Mouse (Mus musculus): ENCODE measurements around the gene Ybx1.

The Ybx1 gene

DNA sequence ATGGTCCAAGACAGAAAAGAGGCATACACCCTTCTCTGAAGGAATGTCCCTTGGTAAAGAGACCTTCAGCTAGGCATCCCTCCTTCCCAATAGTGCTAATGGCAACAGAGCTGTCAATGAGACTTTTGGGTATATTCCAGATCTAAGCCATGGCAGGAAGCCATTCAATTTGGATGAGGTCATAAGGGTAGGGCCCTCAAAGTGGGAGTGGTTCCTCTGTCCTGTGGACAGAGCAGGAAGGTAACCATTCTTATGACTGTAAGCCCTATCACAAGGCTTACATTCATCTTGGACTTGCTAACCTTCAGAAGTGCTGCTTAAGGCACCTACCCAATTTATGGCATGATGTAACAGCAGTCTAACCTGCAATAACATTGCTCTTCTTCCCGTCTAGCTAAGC lies 19.8 kb downstream of the Ybx1 start:
- DNase-seq (ENCODE audit: low read depth, low spot score) = no peak

DNA sequence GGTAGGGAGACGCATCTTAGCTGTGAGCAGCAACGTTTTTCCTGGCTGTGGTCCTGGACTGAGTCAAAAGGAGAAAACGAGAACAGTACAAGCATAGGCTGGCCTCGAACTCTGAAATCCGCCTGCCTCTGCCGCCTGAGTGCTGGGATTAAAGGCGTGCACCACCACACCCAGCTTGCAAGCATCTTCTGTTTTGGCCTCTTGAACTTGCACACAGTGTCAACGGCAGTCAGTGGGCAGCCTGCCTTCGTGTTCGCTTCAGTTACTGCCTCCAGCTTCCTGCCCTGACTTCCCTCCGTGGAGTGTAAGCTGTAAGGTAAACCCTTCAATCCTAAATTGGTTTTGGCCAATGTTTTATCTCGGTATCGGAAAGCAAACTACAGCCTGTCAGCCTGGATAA lies 27.8 kb downstream of the Ybx1 start:
- no peak for DNase-seq (ENCODE audit: low read depth, low spot score)

DNA sequence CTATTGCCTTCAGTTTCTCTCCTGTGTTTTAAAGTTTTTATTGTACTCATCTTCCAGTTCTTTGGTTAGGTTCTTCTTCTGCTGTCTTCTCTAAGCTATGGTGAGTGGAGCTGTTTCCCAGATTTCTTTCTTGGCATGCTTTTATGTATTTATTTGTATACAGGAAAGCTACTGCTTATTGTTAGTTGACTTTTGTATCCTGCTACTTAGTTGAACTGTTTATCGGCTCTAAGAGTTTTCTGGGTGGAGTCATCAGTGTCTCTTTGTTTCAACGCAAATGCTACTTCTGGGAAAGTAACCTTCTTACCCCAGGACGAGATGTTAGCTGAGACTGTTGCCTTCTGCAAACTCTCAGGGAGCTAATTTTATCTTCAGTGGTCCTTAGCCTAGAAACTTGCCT lies 30.9 kb downstream of the Ybx1 start:
- no peak for DNase-seq (ENCODE audit: low read depth, low spot score)

DNA sequence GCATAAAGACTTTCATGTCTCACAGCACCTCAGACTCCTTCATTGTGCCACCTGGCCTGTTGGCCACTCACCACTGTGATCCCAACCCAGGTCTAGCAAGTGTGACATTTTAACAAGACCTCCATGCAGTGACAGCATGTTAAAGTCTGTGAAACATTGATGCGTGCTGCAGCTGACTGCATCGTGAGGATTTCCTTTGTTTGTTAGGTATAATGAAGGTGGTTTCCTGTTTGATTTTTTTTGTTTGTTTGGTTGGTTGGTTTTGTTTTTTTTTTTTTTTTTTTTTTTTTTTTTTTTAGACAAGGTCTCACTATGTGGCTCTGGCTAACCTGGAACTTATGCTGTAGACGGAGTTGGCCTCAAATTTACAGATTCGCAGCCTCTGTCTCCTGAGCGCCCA lies 31.9 kb downstream of the Ybx1 start:
- no peak for DNase-seq (ENCODE audit: low read depth, low spot score)

- no peak for DNase-seq (ENCODE audit: low read depth, low spot score)
Observed at GRCm38 (mm10) chr4:119261087-119261713, 33.2 kb downstream of the Ybx1 start.

DNA sequence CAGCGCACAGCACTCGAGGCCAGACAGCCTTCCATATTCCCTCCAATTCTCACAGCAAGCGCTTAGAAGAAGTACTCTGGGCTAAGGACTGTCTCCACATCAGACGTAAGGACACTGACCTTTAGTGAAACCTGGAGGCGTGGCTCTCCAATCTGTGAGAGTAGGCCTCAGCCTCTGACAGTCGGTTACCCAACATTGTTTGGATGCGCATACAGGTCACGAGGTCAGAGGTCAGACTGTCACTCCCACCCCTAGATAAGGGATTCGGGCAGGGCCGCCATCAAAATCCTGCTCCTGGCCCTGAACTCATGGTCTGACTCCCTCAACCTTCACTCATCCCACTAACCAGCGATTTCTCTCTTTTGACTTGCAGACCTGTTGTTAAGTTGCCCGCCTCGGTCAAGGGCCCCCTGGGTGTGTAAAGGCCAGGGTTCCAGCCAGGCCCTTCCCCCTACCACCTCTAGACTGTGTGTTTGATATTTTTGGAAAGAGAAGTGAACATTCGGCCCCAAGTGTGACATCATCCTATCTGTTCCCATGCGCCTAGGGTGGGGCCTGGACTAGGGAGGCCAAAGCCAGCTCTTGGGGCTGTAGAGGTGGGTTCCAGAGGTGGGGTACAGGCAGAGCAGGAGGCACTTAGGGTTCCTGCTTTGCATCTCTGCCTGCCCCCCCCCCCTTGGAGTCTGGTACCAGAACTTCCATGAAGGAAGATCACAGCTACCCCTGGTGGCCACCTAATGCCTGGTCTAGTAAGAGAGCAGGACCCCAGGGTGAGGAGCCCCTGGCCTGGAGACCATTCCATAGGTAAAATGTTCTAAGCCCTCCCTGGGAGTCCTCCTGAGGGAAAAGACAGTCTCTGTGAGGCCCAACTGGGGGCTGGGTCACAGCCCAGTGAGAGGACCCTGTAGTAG lies 34.8 kb downstream of the Ybx1 start:
- no peak for DNase-seq (ENCODE audit: low read depth, low spot score)

GRCm38 (mm10) chr4:119257083-119257482 lies 37.3 kb downstream of the Ybx1 start:
- DNase-seq (ENCODE audit: low read depth, low spot score) = no peak

GRCm38 (mm10) chr4:119255351-119255750 lies 39.1 kb downstream of the Ybx1 start, which contains the start of gene Cldn19:
Gene Cldn19, plus strand, starts transcription at chr4:119255414.
- DNase-seq (ENCODE audit: low read depth, low spot score) = no peak

DNA sequence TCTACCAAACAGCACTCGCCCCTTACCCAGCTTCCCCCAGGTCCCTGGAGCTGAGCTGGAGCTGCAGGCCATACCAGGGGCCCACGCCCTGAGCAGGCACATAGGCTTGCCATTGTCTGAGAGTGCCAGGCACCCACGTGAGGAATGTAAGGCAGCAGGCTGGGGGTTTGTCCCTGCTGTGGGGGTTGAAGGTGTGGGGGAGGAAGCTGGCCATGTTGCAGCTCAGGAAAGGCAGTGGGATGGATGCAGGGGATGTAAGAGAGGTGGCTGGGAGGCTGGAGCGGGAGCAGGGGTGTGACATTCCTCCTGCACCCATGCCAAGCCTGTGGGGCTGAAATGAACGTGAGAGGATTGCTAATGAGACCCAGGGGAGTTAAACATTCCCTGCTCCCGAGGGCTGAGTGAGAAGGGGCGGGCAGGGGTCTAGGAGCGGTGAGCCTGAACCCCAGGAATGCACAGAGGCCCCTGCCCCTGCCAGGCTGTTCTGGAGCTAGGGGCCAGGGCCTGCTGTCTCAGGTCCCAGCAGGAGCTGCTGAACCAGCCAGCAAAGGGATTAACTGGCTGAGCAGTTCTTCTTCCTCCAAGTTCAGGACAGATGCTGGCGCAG lies 40.3 kb downstream of the Ybx1 start:
- no peak for DNase-seq (ENCODE audit: low read depth, low spot score)

DNA sequence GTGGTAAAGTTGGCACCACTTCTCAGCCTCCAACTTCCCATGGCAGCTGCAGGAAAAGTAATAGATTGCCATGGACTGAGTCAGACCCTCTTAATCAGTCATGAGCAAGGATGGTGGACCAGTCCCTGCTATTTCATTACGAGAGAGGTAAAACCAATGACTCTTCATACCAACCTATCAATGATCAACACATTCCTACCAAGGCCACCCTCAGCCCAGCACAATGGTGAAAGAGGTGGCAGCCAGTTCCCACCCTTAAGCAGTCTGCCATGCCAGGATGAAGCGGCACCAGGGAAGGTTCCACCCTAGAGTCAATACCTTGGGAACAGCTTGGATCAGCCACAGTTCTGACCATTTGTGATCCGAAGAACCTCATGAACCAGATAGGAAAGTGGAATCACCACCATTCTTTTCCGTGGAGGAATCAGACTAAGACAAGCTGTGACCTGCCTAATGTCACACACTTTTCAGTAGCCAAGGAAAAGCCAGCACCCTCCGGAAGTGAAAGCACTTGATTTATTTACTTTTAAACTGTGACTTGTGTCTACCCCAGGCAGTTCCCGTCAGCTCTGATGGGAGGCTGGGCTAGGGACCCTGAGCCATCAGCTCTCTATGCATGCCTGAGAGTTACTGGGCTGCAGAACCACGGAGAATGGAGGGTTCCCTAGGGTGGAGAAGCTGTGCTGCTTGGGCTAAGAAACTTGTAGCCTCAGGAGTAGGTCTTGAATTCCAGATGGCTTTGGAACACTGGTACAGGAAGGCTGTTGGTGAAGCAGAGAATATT lies 42.2 kb downstream of the Ybx1 start:
- DNase-seq (ENCODE audit: low read depth, low spot score) = no peak

DNA sequence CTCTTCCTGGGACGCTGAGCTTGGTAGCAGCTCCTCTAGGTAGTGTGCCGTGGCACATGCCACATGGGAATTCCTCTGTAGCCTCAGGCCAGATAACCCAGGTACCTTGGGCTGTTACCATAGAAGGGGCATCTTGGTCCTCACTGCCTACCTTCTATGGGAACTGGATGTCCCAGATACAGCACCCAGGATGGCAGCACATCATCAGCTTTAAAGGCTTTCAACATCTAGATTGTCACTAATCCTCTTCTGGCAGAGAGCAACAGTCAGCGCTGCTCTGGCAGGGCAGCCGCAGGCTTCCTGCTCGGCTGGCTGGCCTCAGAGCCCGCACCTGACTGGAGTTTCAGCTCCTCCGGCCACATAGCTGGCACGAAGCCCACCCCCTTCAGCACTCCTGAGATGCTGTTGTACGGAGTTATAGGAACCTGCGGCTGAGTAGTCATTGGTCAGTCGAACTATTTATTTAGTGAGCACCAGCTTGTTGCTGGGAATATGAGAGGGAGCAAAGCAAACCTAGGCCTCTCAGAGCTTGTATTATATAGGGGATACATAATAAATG lies 45.9 kb downstream of the Ybx1 start:
- DNase-seq (ENCODE audit: low read depth, low spot score) = no peak

DNA sequence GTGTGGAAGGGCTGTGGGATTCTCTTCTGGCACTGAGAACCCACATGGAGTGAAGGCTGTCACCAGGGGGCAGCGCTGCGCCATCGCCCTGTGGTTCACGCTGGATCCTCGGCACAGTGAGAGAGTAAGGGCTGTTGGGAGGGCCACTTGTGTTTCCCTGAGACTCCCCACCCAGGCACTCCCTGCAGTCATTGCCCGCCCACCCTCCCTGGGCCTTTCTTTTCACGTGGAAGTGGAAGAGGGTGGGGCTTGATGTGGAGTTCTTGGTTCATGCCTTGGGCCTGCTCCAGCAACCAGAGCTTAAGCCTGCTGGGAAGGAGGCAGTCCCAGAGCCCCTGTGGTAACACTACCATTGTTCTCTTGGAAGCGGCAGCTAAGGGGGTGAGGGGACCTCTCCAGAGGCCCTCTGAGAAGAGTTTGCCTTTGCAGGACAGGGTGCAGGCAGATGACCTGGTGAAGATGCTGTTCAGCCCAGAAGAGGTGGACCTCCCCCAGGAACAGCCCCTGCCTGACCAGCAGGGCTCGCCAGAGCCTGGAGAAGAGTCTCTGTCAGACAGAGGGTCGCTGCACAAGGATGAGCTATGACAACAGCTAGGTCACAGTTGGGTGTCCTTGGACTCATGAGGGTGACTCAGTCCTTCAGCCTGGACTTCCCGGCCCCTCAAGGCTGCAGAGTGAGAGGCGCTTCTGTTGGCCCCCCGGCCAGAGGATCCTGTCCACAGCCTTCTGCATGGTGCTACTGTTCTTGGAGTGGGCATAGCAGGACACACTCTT lies 46.8 kb downstream of the Ybx1 start:
- DNase-seq (ENCODE audit: low read depth, low spot score) = peak; percentile 46

DNA sequence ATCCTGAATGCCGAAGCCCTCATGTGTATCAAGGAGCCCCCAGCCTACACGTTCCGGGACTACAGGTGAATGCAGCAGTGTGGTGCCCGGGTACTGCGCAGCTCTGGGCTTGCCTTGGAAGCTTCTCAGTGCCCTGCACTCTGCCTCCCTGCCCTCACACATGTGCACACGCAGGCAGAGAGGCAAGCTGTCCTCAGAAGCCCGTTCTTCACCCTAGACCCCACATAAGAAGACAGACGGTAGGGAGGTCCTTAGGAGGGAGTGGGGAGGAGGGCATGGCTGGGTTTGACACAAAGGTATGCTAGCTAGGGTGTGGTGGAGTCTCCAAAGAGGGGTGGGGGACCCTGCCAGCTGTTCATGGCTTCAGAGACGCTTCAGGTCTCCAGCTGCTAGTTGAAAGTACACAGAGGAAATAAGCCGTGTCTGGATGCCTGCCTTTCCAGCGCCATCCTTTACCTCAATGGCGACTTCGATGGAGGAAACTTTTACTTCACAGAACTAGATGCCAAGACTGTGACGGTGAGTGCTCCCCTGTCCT lies 47.6 kb downstream of the Ybx1 start:
- DNase-seq (ENCODE audit: low read depth, low spot score) = no peak

DNA sequence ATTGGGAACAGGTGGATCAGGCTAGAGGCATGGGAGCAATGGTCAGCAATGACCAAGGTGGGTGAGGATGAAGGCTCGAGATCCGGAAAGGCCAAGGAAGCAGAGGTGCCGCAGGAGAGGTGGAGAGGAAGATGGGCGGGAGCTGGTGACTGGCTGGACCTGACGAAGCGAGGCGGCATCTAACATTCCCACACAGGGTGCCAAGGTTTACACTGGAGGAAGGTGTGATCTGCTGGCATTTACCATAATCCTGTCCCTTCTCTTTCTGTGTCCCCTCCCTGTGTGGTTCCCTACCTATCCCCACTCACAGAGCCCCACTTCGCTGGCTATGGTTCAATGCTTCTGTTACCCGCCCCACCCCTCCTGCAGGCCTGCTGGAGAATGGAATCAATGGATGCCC lies 48.4 kb downstream of the Ybx1 start:
- DNase-seq (ENCODE audit: low read depth, low spot score) = no peak

GRCm38 (mm10) chr4:119245556-119245955 lies 48.8 kb downstream of the Ybx1 start:
- DNase-seq (ENCODE audit: low read depth, low spot score) = no peak

- no peak for DNase-seq (ENCODE audit: low read depth, low spot score)
Observed at GRCm38 (mm10) chr4:119244468-119245240, 49.8 kb downstream of the Ybx1 start.

- DNase-seq (ENCODE audit: low read depth, low spot score) = no peak
Observed at GRCm38 (mm10) chr4:119242571-119242970, 51.8 kb downstream of the Ybx1 start.

GRCm38 (mm10) chr4:119241664-119242063 lies 52.7 kb downstream of the Ybx1 start:
- DNase-seq (ENCODE audit: low read depth, low spot score) = no peak

DNA sequence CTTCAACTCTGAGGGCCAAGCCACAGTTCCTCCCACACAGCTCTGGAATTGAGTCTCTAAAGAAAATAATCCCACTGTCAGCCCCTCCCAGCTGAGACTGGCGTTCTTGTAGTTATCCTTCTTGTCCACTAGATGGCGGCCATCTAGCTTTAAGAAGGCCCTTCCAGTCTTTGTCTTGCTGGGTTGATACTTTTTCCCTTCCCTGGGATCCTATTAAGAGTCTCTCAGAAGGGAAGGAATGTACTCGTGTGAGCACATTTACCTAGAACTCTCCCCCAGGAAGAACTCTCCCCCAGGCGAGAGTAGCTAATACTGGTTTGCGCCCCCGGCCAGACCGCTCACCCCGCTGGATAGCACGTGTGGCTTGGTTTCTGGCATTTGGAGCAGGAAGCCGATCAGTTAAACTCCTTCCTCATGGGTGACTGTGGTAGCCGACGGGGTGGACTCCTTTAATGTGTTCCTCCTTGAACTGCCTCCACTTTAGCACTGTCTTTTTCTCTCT lies 55.2 kb downstream of the Ybx1 start:
- DNase-seq (ENCODE audit: low read depth, low spot score) = peak; percentile 67
